Mouse (Mus musculus) thymus, postnatal 25 days (tissue): ENCODE data around the gene Akap9.
A peak's percentile ranks its signal among the peaks of the same experiment; 100 is the strongest.
"Not testable (repeated sequence)": the region's sequence is repeated elsewhere in the genome, so short reads cannot be mapped to it uniquely, and the experiment has no call there.

Source experiments
- DNase-seq: peaks from one replicate; pipeline ENCODE4 v3.0.0; 2022

The Akap9 gene

DNA sequence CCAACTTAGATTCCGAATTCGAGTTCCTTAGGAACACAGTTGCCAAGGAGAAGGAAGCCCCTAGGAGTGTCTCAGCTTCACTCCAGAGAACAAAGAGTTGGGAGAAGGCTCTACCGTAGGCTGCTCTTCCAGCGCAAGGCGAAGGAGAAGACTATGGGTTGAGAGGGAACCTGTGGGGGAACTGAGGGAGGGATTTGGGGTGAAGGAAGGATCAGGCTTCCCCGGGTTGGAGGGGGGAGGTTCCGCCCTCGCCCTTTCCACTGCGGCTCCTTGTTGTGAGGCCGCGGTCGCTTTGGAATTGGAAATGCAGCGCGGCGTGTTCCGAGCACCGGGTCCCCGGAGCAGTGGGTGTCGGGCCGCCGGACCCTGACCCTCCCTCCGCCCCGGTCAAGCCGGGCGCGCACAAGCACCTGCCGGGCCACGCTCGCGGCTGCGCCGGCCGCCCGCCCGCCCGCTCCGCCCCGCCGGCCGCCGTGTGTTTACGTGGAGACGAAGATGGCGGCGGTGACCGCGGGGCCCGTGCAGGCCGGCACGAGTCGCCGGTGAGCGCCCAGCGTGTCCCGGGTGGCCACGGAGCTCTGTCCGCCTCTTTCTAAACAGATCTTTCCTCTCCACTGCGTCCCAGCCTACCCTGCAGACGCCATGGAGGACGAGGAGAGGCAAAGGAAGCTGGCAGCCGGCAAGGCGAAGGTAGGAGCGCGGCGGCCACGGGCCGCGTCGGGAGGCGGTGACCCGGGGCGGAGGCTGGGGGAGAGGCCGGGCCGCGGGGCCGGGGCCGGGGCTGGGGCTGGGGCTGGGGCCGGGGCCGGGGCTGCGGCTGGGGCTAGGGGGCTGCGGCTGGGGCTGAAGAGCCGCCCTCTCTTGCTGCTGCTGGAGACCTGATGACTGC, at the start of gene Akap9:
Akap9 (plus strand) TSS at position 254 of the 889 bp plus-strand sequence.
- peak; percentile 65 for DNase-seq

GRCm38 (mm10) chr5:3886862-3887261, 41.0 kb upstream of the Akap9 start:
- DNase-seq: not testable (repeated sequence)

GRCm38 (mm10) chr5:3889201-3889600, 38.7 kb upstream of the Akap9 start:
- no peak for DNase-seq

DNA sequence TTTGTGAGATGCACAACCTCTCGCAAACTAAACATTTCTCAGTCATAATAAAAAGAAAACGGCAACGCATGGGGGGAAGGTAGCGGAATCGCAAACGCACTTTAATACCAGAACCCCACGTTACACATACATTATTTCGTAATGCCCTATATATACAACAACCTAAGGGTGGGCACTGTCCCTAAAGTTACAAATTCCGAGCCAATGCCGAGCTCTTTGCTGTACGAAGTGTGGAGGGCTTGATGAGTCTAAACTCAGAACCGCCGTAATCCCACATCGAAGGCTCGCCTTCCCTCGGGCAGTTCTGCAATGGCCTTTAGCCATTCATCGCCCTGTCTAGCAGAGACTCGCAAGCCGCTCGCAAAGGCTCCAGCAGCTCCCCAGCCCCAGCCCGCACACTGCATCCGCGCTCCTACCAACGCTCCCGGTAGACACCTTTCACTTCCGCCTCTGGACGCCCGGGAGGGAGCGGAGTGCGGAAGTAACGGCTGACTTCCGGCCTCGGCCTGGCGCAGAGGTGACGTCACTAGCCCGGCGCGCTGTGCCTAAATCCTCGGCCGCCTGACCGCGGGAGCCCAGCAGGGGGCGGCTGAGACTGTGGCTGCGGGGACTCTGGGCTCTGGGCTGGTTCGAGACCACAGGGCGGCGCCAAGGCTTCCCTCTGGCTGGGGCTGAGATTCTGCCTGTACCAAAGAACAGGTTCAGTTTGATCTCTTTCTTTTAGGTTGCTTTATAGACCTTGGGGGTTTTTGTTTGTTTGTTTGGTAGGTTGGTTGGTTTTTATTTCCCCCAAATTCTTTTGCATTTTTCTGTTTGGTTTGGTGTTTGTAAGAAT, 34.2 kb upstream of the Akap9 start, which contains the start of gene Mterf1a:
Mterf1a (minus strand) TSS at position 475 of the 835 bp plus-strand sequence.
- peak; percentile 47 for DNase-seq

GRCm38 (mm10) chr5:3894294-3894619, 33.6 kb upstream of the Akap9 start:
- not testable (repeated sequence) for DNase-seq

- DNase-seq: no peak
Measured at GRCm38 (mm10) chr5:3905471-3905870, 22.4 kb upstream of the Akap9 start.

GRCm38 (mm10) chr5:3922350-3922749, 5.5 kb upstream of the Akap9 start:
- DNase-seq: no peak

GRCm38 (mm10) chr5:3926666-3927065, 1.2 kb upstream of the Akap9 start:
- no peak for DNase-seq

- peak; percentile 51 for DNase-seq
Measured at GRCm38 (mm10) chr5:3928690-3929046, 814 bp downstream of the Akap9 start.

- no peak for DNase-seq
Measured at GRCm38 (mm10) chr5:3930760-3931159, 2.9 kb downstream of the Akap9 start.

GRCm38 (mm10) chr5:3931636-3932035, 3.8 kb downstream of the Akap9 start:
- DNase-seq: no peak

DNA sequence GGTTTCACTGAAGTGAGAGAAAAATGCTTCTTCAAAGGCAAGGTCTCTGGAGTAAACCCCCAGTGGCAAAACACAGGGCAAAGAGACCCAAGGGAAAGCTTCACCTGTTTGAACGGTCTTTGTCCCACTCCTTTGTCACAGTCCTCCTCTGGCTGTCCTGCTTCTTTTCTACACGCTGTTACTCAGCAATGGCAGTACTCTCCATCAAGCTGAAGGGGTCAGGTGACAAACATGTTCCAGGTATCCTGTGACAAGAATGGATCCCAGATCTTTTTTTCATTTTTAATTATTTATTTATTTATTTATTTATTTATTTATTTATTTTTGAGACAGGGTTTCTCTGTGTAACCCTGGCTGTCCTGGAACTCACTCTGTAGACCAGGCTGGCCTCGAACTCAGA, 5.7 kb downstream of the Akap9 start:
- no peak for DNase-seq

DNA sequence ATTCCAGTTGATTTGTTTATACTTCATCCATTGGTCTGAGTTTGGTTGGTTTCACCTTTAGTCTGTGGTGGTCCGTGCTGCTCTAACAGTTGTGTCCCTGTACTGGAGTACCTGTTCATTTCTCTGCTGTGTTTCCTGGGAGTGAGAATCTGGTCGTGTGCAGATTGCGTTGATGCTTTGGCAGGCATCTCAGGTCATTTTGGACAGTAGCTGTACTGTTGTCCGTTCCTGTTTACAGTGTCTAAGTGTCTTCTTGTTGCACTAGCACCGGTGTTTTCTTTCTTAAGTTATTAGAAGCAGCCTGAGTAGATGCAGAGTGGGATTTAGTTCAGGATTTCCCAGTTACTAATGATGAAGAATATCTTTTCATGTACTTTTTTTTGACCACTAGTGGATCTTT, 7.4 kb downstream of the Akap9 start:
- no peak for DNase-seq

GRCm38 (mm10) chr5:3935778-3936554, 8.1 kb downstream of the Akap9 start:
- DNase-seq: no peak

DNA sequence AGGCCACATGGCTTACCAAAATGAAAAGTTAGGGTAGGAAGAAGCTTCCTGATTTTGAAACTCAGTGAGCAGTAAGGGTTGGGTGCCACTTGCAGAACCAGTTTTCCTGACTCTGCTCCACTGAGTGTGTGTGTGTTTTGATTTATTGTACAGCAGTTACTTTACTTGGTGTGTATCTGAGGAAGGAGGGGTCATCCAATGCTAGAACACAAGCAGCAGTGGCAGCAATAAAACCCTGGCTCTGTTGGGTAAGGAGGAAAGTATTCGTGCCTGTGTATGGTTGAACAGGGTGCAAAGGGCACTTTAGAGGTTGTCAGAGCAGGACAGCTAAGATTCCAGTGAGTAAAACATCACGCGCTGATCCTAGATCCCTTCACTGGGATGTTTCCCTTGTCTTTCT, 11.1 kb downstream of the Akap9 start:
- no peak for DNase-seq

DNA sequence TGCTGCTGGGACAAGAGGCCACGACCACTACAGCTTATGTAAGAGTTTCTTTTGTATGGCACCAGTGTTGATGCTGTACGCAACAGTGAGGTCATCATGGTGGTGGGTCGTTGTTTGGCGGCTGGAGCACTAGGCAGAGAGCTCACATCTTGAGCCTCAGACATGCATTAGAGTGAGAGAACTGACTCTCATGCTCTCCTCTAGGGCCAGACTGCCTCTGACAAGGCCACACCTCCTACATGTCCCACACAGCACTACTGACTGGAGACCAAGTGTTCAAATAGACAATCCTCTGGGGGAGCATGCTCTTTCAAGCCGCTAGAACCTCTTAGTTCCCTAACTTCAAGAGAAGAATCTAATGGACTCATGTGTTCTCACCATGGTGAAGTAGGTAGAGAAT, 11.5 kb downstream of the Akap9 start:
- no peak for DNase-seq

- DNase-seq: no peak
Measured at GRCm38 (mm10) chr5:3941240-3941639, 13.4 kb downstream of the Akap9 start.

GRCm38 (mm10) chr5:3943169-3943568, 15.3 kb downstream of the Akap9 start:
- not testable (repeated sequence) for DNase-seq

DNA sequence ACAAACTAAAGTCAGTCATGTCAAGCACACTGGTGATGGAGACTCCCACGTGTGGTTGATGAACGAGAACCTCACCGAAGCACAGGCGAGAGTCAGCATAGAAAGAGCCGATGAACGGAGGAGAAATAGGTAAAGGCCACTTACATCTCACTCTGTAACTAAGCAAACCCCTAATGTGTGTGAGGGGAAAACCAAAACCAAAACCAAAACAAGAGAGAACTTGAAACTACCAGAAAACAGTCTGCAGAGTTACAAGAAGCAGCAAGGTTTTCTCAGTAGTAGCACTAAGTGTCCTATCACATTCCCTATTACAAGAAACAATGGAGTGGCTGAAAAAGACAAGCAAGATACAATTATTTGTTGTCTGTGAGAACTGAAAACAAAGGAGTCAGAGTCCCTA, 24.6 kb downstream of the Akap9 start:
- DNase-seq: no peak

DNA sequence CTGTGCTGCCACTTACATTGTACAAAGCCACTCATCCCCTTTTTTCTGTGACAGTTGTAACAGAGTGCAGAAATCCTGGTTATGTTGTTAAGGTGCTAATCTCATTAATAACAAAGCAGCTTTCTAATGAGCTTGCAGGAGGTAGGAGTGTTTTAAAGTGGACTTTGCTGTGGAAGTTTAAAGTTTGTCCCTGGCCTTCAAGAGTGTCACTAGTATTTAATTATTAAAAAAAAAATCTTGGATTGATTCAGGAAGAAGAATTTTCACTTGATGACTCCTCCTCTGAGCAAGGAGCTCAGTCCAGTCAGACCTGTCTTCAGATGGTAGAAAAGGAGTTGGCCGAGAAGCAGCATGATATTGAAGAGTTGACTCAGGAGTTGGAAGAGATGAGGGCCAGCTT, 26.7 kb downstream of the Akap9 start:
- no peak for DNase-seq

- no peak for DNase-seq
Measured at GRCm38 (mm10) chr5:3961286-3961685, 33.4 kb downstream of the Akap9 start.

- DNase-seq: no peak
Measured at GRCm38 (mm10) chr5:3968415-3968814, 40.6 kb downstream of the Akap9 start.

GRCm38 (mm10) chr5:3969114-3969513, 41.3 kb downstream of the Akap9 start:
- no peak for DNase-seq
